Mouse (Mus musculus) lung, postnatal 0 days (tissue): ENCODE measurements around the gene Tgfb3.

Experiments used
- CTCF ChIP-seq: IDR thresholded peaks from 2 replicates; pipeline ENCODE4 v1.5.1; 2016; ENCODE audit warnings: antibody characterized with exemption, mild to moderate bottlenecking
- EP300 ChIP-seq: IDR thresholded peaks from 2 replicates; pipeline ENCODE4 v1.6.1; 2016; ENCODE audit warnings: antibody characterized with exemption, mild to moderate bottlenecking, control low read depth

DNA sequence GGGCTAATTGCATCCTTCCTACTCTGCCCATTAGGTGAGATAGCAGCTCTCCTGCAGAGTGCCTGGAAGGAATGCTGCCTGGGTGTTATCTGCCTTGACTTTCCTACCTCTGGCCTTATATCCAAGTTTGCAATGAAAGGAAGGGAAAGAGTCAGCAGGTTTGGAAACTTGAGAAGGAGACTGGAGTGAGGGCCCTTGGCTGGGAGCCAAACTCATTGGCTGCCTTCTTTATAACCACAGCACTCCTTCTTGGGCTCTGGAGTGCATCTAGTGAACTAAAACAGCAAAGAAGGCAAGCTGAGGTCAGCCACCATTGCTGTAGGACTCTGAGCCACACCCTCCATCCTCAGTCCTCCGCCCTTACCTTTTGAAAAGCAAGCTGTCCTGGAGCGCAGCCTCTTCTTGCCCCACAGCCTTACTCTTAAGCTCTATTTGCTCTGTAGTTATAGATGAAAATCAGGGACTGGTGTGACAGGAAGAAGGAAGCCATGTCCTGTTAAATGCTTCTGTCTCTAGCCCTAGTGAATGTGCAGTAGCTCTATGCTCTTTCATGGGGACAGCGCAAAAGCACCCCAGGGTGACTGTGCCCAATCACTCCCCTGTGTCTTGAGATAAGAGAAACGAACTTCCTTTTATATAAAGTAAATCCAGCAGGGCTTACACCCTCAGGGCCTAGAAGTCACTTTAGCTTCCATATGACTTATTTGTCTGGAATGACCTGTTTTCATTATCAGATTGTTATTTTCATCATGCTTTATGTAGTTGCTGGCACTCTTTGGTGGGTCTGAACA, 55.6 kb downstream of the Tgfb3 start:
- TF ChIP-seq CTCF, result no peak
- no peak for TF ChIP-seq EP300
